Mouse (Mus musculus) frontal cortex, postnatal 25 days (tissue): ENCODE measurements around the gene Pcyt1a.
"Not testable (repeated sequence)": the region's sequence is repeated elsewhere in the genome, so short reads cannot be mapped to it uniquely, and the experiment has no call there.

ENCODE experiments used
- DNase-seq, 2 experiments: peaks; one replicate each; pipeline ENCODE4 v3.0.0; 2022; ENCODE audit warnings: low spot score in 2 of 2

Pcyt1a gene

DNA sequence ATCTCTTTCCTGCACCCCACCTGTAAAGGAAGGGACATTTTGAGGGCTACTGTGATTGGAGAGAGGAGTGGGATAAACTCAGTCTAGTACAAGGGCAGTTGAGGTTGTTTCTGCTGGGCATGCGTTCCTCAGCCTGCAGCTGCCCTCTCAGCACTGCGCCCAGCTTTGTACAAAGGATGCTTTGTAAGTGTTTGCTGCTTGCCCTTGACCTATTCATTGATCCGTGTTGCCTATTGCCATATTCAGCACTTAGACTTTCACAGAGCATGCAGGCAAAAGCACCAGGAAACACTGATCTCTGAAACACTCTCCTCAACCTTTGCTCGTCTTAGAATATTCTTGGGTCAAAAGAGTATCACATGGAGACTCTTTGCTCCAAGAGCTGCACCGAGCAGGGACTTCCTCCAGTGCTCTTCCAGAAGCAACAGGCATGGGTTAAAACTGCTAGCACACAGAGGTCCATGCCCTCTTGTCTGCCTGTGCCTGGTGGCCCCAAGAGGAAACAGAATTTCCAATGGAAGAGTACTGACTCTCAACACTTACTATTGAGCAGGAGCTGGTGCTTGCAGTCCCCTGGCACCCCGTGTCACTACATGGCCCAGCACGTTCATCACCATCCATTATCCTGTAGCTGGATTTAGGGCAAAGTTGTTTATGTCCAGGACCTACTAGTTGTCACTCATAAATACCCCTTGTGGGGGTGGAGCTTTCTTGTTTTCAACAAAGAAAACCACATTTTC, 41.7 kb downstream of the Pcyt1a start:
- no peak for DNase-seq

DNA sequence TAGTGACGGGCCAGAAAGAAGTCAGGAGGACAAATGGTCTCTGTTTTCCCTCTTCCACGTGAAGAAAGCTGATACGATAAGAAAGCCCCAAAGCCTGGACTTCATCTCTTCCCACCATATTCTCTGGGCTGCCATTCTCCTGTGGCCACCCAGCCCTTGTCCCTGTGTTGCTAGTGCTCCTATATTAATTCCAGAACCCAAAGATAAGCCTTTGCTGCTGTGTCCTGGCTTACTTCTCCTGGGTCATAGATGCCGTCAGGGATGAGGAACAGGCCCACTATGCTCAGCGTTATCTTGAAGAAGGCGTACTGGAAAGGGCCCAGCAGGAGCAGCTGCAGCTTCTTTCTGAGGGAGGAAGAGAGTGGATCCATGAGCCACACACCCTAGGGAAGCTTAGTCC, 46.6 kb downstream of the Pcyt1a start:
- no peak for DNase-seq

DNA sequence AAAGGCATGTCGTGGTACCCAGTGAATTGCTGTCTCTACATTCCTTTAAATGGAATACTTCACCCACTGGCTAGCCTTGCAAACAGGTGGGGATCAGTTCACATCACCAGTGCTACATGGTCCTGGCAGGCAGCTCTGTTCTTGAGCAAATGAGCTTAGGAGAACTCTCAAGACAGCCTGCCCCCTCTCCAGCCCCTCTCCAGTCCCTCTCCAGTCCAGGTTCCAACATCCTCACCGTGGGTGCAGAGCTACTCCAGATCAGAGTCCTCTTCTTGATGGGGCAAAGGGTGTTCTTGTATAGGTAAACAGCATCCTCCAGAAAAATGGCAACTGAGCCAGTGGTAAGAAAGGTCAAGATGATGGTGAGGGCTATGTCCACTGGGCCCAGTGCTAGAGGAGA, 48.7 kb downstream of the Pcyt1a start:
- DNase-seq: no peak

DNA sequence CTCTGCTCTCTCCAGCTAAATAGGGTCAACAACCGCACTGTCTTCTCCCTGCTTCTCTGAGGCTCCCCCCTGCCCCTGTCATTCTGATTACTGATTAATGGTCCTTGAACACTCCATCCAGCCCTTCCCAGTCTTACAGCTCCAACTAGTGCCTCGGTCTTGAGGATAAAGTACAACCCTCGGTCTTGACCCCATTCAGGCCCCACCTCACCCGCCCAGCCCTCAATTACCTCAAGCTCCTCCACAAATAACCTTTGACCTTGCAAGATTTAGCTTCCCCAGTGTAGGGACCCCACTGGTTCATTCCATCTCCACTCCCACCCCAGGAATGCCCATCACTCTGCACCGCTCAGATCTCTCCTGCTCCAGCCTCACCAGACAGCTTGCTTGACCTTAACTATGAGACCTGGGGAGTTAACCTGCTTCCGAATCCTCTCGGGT, 53.7 kb downstream of the Pcyt1a start:
- no peak for DNase-seq

DNA sequence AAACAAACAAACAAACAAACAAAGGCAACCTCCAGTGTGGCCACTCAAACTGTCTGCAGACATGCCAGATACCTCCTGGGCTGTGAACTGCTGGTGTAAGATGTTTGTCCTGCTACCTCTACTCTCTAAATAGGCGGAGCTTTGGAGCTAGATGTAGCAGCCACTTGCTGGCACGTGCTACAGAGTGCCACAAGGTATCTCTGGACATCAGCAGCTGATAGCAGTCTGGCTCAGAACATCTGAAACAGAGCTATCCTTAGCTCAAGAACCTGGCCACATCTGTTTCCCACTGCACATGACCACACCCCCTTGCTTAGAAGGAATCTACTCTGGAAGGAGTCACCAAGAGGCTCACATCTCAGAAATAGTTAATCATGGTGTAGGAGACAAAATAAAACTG, 54.5 kb downstream of the Pcyt1a start:
- no peak for DNase-seq

DNA sequence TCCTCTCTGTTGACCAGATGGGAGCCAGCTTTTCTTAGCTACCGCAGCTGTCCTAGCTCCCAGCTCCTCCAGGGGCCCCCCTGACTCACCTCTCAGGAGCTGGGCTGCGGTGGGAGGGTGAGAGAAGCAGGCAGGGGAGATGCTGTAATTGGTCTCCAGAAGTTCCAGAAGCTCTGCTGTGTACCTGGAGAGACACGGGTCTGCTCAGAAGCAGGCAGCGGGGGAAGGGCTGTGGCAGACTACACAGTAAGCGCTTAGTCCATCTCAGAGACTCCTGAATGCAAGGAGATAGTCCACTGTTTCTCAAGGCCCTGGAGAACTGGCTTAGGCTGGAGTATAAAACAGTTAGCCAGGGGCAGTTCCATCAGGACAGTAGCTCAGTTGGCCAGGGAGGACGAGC, 55.3 kb downstream of the Pcyt1a start:
- DNase-seq: no peak

DNA sequence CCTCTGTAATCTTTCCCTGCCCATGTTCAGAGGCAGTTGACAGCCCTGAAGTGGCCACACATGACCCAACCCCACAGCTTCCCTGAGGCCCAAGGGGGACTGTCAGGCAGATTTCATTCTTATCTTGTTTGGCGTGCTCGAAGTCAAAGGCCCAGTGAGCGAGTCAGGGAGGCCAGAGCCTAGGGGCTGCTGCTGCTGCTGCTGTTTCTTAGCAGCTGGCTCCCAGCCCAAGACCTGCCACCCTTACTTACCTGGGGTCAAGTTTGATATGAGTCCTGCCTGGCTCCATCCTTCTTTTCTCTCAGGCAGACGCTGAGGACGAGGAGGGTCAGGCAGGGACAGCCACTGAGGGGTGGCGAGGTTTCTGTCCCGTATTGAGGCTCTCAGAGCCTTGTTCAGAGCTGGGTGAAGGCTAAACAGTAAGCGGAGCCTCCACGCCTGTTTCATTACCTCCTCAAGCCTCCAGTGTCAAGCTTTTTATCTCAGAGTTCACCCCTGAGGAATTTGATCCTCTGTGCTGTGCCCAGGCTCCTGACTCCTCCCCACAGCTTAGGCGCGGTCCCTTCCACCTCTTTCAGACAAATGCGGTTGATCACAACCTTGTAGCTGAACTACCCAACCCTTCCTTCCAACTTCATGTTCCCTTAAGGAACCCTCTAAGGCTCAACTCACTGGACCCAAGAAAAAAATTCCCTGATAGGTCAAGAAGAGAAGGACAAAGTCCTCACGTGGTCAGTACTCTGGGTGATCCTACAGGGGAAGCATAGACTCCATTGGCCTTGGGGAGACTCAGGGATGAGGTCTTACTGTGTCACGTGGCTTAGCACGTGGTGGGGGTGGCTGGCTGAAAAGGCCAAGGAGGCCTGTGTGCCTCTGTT, 56.8 kb downstream of the Pcyt1a start, which contains the start of gene Slc51a:
Slc51a (minus strand) TSS at position 646 of the 878 bp plus-strand sequence.
- no peak for DNase-seq

DNA sequence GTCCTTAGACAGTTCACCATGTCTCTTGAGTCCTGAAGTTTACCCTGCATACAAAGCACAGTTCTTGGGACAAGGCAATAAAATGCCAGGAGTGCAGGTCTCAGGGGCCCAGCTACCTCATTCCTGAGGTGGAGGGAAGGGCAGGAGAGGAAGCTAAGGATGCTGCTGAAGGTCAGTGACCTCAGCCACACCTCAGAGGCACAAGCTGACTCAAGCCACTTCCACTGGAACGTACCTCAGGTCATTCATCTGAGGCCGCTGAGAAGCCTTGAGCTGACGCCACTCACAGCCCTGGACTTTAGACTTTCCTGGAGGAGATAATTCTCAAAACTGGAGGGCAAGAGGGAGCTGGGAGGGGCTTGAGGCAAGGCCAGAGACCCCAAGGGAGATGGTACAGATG, 58.2 kb downstream of the Pcyt1a start:
- no peak for DNase-seq

DNA sequence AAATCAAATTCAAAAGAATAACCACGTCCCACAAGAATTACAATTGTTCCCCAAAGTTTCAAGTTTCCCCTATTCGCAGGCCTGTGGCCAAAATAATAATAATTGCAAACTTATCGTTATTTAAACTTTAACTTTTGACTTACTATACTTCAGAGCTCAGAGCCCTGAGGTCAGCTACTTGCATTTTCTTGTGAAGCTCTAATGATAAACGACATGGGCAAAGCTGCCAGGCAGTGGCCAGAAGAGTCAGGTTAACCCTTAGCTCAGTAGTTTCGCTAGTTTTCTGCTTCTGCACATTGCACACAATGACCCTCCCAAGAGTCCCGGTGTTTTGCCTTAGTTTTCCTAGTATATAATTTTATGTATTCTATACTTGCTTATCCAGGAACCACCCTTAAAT, 63.6 kb downstream of the Pcyt1a start:
- DNase-seq: not testable (repeated sequence)

DNA sequence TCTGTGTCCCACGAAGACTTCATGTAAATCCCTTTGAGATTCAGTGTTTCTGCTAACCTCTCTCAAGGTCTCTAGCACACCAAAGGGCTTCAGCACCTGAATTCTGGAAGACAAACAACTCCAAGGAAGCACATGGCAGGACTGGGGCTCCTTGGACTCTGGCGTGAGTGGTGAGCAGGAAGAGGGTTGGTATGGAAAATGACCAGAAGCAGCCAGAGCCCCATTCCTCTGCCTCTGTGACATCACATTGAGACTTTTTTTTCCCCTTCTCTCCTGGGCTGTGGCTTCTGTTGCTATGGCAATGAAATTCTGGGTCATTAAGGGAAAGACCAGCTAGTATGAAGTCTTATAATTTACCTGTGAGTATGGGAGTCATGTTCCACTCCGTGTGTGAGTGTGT, 65.2 kb downstream of the Pcyt1a start, which contains the start of gene Zdhhc19:
Zdhhc19 (plus strand) TSS at position 301 of the 400 bp plus-strand sequence.
- no peak for DNase-seq

DNA sequence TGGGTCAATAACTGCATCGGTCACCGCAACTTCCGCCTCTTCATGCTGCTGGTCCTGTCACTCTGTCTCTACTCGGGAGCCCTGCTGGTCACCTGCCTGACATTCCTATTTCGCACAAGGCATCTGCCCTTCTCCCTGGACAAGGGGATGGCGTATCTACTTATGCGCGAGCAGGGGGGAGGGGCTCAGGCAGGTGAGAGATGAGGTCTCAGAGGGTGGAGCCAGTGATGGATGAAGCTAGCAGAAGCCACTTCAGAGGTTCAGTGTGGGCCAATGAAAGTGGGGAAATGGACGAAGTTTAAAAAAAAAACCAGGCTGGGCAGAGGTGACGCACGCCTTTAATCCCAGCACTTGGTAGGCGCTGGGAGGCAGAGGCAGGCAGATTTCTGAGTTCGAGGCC, 68.3 kb downstream of the Pcyt1a start:
- DNase-seq: no peak

DNA sequence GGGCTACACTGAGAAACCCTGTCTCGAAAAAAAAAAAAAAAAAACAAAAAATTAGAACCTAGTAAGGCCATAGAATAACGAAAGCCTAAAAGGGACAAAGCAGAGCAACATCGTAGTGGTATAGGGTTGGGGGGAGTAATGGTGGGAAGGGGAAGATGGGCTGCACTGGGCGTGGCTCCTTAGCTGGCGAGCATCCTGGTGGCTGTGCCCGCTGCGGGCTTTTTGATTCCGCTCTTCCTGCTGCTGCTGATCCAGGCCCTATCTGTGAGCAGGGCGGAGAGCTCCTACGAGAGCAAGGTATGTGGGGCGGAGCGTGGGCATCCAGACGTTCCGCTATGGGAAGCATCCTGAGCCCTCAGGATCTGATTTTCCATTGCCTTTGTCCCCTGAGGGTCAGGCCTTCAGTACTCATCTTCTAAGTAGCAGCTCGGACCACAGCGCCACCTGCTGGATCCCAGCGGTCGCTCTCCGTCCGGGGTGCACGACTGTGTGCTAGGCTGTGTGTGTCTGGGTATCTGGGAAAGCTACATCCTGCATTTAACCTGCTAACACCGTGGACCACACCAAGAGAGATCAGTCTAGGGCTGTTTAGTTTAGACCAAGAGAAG, 68.8 kb downstream of the Pcyt1a start:
- DNase-seq: peak; percentile 82 to 84

DNA sequence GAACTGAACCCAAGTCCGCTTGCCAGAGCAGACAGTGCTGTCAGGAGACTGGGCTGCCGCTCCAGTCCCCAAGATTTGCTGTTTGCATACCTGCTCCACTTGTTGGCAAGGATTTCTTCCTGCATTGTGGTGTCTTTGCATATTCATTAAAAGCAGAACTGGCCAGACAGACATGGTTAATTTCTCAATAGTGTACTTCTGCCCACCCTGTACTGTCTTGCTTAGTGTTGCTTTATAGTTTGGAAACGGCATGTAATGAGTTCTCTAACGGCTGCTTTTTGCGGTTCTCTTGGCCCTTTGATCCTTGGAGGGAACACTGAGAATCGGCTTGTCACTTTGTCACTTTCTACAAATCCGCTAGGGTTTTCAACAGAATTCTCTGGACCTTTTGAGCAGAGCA, 70.7 kb downstream of the Pcyt1a start:
- no peak for DNase-seq

DNA sequence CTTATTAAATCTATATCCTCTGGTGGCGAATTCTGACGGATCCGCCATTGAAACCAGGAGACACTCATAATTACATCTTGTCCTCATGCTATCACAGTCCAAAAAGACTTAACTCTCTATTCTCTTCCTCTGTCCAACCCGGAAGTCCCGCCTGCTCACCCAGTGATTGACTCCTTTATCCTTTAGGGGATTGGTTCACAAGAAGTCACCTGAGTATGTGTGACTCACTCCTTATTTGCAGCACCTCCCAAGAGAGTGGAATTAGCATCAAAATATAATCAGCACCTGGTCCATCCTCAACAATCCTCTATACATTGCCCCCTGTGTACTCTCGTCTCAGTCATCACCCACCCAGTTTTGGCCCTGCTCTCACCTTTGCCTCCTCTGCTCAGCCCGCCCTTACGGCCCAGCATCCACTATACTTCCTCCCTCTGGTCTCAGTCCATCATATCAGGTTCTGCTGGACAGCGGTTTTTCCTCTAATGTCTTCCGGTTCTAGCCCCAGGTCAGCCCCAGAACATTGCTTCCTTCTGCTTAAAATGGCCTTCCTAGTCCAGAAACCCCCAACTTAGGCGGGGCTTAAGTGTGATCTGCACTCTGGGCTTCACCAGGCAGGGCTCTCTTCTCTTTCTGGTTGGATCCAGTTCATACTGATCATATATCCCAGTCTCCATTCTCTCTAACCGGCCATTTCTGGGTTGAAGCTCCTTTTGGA, 72.1 kb downstream of the Pcyt1a start:
- DNase-seq: no peak

DNA sequence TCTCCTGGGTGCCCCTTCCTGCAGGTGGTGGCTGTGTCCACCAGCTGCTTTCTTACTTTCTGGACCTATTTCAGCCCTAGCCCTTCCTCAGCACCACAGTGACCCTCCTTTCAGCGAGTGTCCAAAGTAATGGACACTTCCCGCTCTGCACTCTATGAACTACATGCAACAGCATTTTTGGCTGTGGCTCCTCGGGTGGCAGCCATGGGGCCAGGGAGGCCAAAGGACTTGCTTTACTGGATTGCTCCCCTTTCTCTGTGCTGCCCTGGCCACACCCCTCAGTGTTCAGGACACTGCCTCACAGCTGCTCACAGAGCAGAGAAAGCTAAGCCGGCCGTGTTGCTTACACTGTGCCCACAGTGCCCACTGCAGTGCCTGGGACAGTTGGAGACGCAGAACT, 72.9 kb downstream of the Pcyt1a start:
- no peak for DNase-seq

DNA sequence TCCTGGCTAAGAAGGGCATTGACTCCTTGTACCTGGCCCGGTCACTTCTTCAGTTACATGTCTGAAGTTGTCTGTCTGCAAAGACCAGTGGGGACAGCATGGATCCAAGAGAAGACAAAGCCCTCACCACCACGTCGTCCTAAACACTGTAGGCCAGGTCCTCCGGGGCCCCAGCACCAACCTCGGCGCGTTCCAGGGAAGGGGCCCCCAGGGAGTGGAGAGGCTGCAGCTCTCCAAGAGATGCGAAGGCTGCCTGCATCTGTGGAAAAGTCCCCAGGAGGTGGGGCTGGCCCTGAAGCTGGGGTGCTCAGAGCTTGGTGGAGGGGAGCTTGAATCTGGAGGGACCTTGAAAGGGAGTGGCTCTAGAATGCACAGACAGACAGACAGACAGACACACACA, 75.6 kb downstream of the Pcyt1a start:
- DNase-seq: no peak

DNA sequence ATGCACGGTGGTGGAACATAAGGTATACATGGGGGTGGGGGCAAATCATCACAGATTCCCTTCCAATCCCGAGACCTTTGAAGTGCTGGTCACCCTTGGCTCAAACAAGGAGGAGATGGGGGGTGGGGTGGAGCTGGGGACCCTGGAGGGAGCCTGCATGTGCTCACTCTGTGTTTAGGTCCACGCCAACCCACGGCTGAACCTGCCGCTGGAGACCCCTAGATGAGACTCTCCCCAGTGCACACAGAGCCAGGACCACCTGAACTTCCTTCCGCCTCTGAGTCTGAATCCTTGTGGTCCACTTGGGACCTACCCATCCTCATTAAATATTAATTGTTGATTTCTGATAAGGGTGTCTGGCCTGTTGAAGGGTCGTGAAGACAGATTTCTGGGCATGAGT, 76.1 kb downstream of the Pcyt1a start:
- no peak for DNase-seq

DNA sequence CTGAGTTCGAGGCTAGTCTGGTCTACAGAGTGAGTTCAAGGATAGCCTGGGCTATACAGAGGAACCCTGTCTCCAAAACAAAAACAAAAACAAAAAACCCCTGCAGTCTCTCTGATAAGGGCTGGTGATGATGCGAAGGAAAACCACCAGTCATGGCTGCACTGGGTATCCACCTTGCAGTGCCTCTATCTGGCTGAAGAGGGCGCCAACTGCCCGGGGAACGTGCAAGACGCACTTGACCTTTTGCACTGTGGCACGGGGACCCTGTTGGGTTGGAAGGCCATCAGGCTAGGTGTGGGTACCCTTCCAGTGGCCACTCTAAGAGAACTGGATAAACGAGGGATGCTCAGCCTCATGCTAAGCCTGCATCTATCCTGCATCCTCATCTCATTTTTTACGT, 76.7 kb downstream of the Pcyt1a start:
- DNase-seq: peak; percentile 53 to 64

DNA sequence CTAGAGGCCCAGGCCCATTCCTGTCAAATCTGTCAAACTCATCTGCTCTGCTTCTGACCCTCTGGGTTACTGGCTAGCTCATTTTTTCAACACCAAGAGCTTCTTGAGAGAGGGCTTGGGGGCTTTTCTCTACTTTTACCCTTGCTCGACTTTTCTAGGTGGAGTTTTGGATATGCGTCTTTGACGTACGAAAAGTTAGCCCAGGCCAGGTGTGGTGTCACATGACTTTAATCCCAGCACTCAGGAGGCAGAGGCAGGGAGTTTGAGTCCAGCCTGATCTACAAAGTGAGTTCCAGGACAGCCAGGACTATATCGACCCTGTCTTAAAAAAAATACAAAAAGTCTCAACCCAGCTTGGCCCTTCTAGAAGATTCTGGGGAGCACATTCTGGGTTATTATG, 77.3 kb downstream of the Pcyt1a start:
- DNase-seq: no peak

DNA sequence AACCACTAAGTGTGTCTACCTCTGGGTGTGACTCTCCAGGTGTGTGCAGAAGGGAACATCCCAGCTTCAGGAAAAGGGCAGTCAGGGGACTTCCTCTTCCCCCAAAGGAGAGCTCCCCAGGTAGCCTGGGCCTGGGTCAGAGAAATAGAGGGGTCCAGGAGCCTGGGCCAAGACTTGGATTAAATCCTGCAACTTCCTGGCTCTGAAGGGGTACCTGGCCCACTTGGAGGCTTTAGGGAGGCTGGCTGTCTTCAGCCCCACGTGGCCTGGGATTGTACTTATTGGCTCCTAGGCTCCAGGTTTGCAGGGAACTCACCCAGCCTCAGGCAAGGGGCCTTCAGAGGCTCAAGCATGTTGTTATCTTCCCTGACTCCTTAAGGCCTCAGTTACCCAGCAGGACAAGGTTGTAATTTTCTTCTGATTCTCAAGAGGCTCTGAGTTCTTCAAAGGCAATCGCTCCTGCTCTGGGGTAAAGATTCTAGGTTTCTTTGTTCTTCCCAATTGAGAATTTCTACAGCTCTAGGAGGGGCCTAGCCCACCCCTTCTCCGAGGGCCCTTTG, 77.9 kb downstream of the Pcyt1a start:
- no peak for DNase-seq
